Mouse (Mus musculus): ENCODE data around the gene Atf7. TPM values are rescaled to one million over a fixed set of nuclear protein-coding genes. Genes with fewer than 3 reads are reported as not detected.
"Not testable (repeated sequence)": the region's sequence is repeated elsewhere in the genome, so short reads cannot be mapped to it uniquely, and the experiment has no call there.

The Atf7 gene
- polyA plus RNA-seq, 1 experiment, result 71.2 TPM

DNA sequence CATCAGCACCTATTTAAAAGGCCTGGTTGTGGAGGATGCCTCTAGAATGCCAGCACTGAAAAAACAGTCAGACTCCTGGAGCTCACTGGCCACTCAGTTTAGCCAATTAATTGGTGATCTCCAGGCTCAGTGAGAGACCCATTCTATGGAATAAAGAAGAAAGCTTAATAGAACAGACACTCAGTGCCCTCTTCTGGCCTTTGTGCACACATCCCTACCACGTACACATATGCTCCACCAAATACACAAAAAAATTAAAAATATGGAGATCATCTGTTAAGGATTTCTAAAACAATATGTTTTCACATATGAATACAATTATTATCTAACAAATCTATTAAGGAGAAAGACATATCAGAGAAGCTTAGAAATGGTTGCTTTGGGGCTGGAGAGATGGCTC is 4.5 kb downstream of the Atf7 start:
- DNase-seq (ENCODE audit: low spot score), result no peak

DNA sequence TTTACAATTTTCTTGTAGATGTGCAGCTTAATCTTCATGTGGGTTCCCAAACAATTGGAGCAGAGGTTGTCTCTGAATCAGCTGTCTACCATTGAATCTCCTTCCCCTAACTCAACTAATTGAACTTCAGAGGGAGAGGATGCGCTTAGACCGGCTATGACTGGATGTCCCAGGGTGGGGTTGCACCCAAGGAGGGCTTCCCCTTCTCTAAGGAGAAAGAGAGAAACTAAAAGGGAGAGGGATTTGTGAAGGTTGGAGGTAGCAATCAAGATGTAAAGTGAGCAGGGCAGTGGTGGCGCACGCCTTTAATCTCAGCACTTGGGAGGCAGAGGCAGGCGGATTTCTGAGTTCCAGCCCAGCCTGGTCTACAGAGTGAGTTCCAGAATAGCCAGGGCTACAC is 5.8 kb downstream of the Atf7 start:
- DNase-seq (ENCODE audit: low spot score), result no peak

GRCm38 (mm10) chr15:102617654-102618053 is 7.6 kb downstream of the Atf7 start:
- no peak for DNase-seq (ENCODE audit: low spot score)

GRCm38 (mm10) chr15:102616174-102616573 is 9.1 kb downstream of the Atf7 start:
- DNase-seq (ENCODE audit: low spot score), result no peak

DNA sequence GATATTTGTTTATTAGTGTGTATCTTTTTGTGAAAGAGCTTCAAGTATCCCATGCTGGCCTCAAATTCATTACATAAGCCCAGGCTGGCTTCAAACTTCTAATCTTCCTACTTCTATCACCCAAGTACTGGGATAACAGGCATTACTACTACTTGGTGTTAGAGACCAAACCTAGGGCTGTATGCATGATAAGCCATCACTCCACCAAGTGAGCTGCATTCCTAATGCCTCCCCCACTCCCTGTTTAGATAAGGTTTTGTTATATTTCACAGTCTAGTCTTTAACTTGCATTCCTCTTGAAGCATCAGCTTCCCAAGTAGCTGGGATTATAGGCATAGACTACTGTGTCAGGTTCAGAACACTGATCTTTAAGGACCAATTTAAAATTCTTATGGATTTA is 11.0 kb downstream of the Atf7 start:
- DNase-seq (ENCODE audit: low spot score), result no peak

GRCm38 (mm10) chr15:102612966-102613365 is 12.3 kb downstream of the Atf7 start:
- no peak for DNase-seq (ENCODE audit: low spot score)

DNA sequence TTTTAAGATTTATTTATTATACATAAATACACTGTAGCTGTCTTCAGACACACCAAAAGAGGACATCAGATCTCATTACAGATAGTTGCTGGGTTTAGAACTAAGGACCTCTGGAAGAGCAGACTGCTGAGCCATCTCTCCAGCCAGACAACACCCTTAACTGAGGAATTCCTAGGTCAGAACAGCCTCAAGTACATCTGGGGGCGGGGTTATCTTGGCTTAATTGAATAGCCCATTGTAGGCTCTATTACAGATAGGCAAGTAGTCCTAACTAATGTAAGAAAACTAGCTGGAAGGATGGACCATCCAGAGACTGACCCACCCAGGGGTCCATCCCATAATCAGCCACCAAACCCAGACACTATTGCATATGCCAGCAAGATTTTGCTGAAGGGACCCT is 16.7 kb downstream of the Atf7 start:
- not testable (repeated sequence) for DNase-seq (ENCODE audit: low spot score)

GRCm38 (mm10) chr15:102593996-102594656 is 31.1 kb downstream of the Atf7 start:
- DNase-seq (ENCODE audit: low spot score), result no peak

DNA sequence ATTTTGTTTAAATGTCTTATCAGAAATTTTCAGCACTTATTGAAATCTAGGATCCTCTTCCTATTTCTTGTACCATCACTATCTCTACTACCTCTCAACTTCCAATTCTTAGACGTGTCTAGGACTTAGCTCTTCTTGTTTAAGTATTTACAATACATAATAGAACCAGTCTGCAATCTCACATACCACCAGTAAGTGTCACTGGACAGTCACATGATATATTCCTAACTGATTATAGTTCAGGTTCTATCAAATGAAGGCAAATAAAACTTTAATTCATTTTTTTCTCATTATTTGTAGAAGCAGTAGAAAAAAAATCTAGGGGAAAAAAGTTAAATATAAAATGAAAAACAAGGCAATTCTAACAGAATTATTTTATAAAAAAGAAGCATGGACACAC is 32.6 kb downstream of the Atf7 start:
- no peak for DNase-seq (ENCODE audit: low spot score)

DNA sequence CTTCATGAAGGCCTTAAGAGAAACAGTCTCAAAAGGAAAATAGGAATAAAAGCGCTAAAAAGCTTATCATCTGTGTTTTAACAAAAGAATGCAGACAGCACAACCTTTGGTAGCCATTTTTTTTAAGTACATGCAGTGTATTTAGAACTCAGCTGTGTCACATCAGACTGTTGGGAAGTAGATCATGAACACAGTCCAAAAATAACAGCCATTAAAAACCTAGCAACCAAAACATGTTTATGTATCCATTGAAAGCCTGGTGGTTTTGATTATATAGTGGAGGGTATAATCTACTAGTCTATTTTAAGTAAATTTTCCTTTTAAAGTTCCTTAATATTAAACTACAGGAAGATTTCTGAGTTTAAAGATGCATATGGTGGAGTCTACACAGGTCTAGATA is 34.7 kb downstream of the Atf7 start:
- no peak for DNase-seq (ENCODE audit: low spot score)

- no peak for DNase-seq (ENCODE audit: low spot score)
These were observed 35.4 kb downstream of the Atf7 start for GRCm38 (mm10) chr15:102589826-102590225.

- DNase-seq (ENCODE audit: low spot score), result no peak
These were observed 39.8 kb downstream of the Atf7 start for GRCm38 (mm10) chr15:102585501-102585900.

DNA sequence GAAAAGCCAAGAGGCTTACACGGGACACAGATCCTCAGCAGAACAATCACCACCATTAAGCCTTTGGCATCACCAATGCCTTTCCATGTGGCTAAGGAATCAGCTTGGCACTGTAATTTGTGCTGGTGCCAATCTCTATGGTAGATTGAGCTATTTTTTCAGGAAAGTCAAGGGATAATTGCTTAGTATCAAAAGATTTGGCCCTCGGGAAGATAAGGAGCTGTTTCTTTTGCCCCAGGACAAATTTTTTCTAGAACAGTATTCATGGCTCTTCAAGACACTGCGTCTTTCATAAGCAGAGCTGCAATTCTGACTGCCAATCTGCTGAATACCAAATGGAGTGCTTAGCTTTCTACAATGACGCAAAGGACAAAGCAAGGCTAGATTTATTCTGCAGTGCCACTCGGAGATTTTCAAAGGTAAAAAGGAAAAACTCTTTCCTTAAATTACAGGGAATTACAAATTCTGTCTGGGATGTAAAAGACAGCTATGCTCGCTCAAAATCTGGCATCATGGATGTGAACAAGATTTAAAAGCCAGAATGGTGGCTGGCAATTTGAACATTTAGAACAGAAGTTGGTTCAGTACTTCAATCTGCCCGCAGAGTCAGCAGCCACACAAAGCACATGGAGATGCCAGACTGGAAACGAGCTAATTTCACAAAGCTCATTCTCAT is 41.4 kb downstream of the Atf7 start:
- DNase-seq (ENCODE audit: low spot score), result no peak

- DNase-seq (ENCODE audit: low spot score), result no peak
These were observed 44.1 kb downstream of the Atf7 start for GRCm38 (mm10) chr15:102581205-102581604.

GRCm38 (mm10) chr15:102578351-102578750 is 46.9 kb downstream of the Atf7 start:
- no peak for DNase-seq (ENCODE audit: low spot score)

- no peak for DNase-seq (ENCODE audit: low spot score)
These were observed 48.3 kb downstream of the Atf7 start for GRCm38 (mm10) chr15:102576972-102577371.

GRCm38 (mm10) chr15:102572081-102572480 is 53.2 kb downstream of the Atf7 start:
- no peak for DNase-seq (ENCODE audit: low spot score)

DNA sequence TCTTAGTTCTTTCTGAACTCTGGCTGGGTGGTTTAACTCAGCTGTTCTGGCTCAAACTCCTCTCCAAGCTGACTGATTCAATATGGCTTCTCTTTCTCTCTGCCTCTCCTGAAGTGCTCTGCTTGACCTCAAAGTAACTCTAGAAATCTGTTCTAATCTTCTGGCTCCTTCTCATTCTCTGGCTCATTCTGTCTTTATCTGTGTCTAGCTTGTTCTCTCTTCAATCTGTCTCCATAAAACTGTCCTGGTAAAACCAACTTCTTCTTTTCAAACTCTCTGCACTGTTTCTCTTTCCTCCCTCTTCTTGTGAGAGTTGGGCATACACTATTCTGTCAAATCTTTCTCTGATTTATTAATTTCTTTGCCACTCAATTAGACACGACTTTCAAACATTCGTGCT is 57.4 kb downstream of the Atf7 start:
- DNase-seq (ENCODE audit: low spot score), result no peak

DNA sequence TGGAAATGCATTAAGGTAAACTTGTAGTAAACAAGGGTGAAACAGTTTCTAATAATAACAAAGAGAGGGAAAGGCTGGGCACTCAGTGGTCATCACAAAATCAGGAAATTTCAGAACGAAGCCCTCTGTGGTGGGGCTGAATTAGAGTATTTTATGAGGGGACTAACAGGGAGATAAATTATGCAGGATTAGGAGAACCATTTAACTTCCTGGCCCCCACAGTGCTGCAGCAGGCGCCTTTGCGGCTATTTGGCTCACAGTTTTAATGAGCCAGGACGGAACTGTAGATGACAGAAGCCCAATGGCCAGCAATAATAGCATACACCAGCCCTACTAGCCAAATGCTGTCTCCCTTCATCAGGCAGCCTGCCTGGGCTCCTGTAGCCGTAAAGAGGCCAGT is 61.6 kb downstream of the Atf7 start:
- no peak for DNase-seq (ENCODE audit: low spot score)

DNA sequence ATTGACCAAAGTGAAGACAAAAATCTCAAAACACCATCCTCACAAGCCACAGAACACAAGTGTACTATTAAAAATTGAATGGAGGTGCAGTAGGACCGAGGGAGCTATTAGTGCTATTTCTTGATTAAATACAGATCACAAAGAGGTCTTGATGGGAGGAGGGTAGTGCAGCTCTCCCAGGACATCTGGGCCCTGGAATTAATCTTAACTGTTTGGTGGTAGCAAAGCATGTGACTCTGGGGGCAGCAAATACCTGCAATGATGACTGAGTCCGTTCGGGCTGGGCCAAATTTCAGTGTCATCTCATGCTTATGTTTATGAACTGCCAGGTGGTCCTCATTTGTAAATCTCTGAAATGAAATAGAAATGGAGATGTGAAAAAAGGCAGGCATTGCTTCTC is 62.2 kb downstream of the Atf7 start:
- DNase-seq (ENCODE audit: low spot score), result no peak

GRCm38 (mm10) chr15:102562491-102562890 is 62.8 kb downstream of the Atf7 start:
- DNase-seq (ENCODE audit: low spot score), result no peak

- DNase-seq (ENCODE audit: low spot score), result no peak
These were observed 67.7 kb downstream of the Atf7 start for GRCm38 (mm10) chr15:102557580-102557979.

DNA sequence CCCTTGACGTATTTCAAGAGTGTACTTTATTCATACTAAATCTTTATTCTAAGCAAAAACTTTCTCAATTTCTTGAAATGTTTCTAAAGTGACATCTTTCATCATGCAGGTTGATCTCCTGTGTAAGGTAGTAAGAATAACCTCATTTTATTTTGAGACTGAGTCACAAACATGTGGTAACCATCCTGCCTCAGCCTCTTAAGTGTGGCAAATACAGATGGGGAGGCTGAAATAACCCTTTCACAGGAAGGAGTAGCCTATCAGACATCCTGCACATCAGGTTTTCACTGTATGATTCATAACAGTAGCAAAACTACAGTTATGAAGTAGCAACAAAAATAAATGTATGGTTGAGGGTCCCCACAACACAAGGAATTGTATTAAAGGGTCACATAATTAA is 69.7 kb downstream of the Atf7 start:
- no peak for DNase-seq (ENCODE audit: low spot score)

DNA sequence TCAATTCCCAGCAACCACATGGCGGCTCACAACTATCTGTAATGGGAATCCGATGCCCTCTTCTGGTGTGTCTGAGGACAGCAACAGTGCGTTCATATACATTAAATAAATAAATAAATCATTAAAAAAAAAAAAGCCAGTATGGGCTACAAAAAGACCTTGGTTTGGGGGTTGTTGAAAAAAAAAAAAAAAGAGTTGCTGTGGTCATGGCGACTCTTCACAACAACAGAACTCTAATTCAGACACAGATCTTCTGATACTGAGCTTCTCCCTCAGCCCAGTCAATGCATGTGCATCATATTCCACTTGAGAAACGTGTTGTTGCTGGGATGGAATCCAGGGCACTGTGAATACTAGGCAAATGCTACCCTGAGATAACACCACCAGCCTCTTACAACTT is 72.7 kb downstream of the Atf7 start:
- no peak for DNase-seq (ENCODE audit: low spot score)
